In genomic region chr16:93670466-93670865, GRCm38 (mm10) we compare ENCODE assay signal across 18 mouse cellular contexts. TPM values are rescaled to one million over a fixed set of nuclear protein-coding genes. Genes with fewer than 3 reads are reported as not detected.
DNase-seq lines count a peak whose midpoint lies in the region; ATAC-seq and TF ChIP-seq lines count a peak whose summit lies in the region.
"Not testable (repeated sequence)": the region's sequence is repeated elsewhere in the genome, so short reads cannot be mapped to it uniquely, and the experiment has no call there.
"Had no signal": no experiment of that assay in that cellular context is flagged by ENCODE, and none has a peak within 500 bp of the region (broad histone marks: within the 10 kb centered on the region; RNA-seq: fewer than 3 reads in every experiment).

No protein-coding gene starts in this region.

- TF ChIP-seq EP300 in stomach, postnatal 0 days (optimal IDR thresholded peaks at IDR 0.05), result not testable (repeated sequence)

- not testable (repeated sequence) for H3K9ac ChIP-seq in intestine, embryonic 14.5 days (ENCODE audit: low read length); stomach, postnatal 0 days (ENCODE audit: low read length)

- WGBS in intestine, embryonic 14.5 days, result 35% methylated on average over 4 of the region's 4 CpGs
- WGBS in stomach, postnatal 0 days, result 33% methylated on average over 4 of the region's 4 CpGs

- not testable (repeated sequence) for H3K36me3 ChIP-seq in intestine, embryonic 14.5 days (ENCODE audit: control insufficient read depth, insufficient read depth, low read length); stomach, postnatal 0 days (ENCODE audit: control insufficient read depth, insufficient read depth, low read length)

- DNase-seq in R1 (ENCODE audit: low read depth, low spot score), result peak; percentile 53
- DNase-seq in embryo, embryonic 10 days (ENCODE audit: low spot score), result peak; percentile 42
- DNase-seq in embryo, embryonic 11 days, result peak; percentile 16
- DNase-seq in intestine, embryonic 14.5 days (ENCODE audit: low spot score), result peak; percentile 49
- peak; percentile 34 to 47 for DNase-seq in lung, adult 18-20 months
- DNase-seq in lung, postnatal 25 days (ENCODE audit: low spot score), result peak; percentile 9
- DNase-seq in stomach, postnatal 0 days (ENCODE audit: low spot score), result peak; percentile 80

- not testable (repeated sequence) for H3K4me2 ChIP-seq in intestine, embryonic 14.5 days (ENCODE audit: low read length); stomach, postnatal 0 days (replicated peaks; ENCODE audit: low read depth)

- not testable (repeated sequence) for H3K9me3 ChIP-seq in intestine, embryonic 14.5 days (ENCODE audit: control insufficient read depth, low read length); stomach, postnatal 0 days (ENCODE audit: control insufficient read depth, low read length)

- not testable (repeated sequence) for H3K4me3 ChIP-seq in intestine, embryonic 14.5 days (ENCODE audit: low read depth, low read length); stomach, postnatal 0 days (ENCODE audit: low read depth, low read length)

- not testable (repeated sequence) for H3K27me3 ChIP-seq in intestine, embryonic 14.5 days (replicated peaks; ENCODE audit: control insufficient read depth, insufficient read depth, low read length); stomach, postnatal 0 days (ENCODE audit: control insufficient read depth, insufficient read depth, low read length)

- not testable (repeated sequence) for TF ChIP-seq CTCF in stomach, postnatal 0 days (IDR thresholded peaks at IDR 0.05; ENCODE audit: low read depth)

- not testable (repeated sequence) for H3K27ac ChIP-seq in intestine, embryonic 14.5 days (ENCODE audit: low read depth); stomach, postnatal 0 days (replicated peaks)

- H3K4me1 ChIP-seq in intestine, embryonic 14.5 days (replicated peaks; ENCODE audit: control insufficient read depth, insufficient read depth, low read length); stomach, postnatal 0 days (replicated peaks; ENCODE audit: control insufficient read depth, insufficient read depth): not testable (repeated sequence)

- ATAC-seq in intestine, embryonic 14.5 days (replicated peaks; ENCODE audit: low FRiP score, low TSS enrichment, low read depth), result not testable (repeated sequence)
- ATAC-seq in stomach, postnatal 0 days (ENCODE audit: low FRiP score, low TSS enrichment), result peak; percentile 77; the same call in 1 of the 2 replicates

RNA-seq across cellular contexts. Expression of gene Cbr3, which starts 12.5 kb away (rescaled TPM):
- 1.7 and 1.9 TPM in 2 replicates for polyA plus RNA-seq in intestine, embryonic 14.5 days (2014; fragmentation: Nextera tagmentation; extraction: Ambion mirVana)
- polyA plus RNA-seq in stomach, postnatal 0 days (2015; fragmentation: Nextera tagmentation; extraction: Ambion mirVana), result 208 and 229 TPM in 2 replicates
- polyA plus RNA-seq: activated CD4-positive, CD25-positive, alpha-beta regulatory T cell, adult 4 months; erythroblast, embryonic 14.5 days; G1E had no signal

RNA-seq across cellular contexts. Expression of gene Dop1b, which starts 41.2 kb away (rescaled TPM):
- 13.4 and 15.6 TPM in 2 replicates for polyA plus RNA-seq in intestine, embryonic 14.5 days (2014; fragmentation: Nextera tagmentation; extraction: Ambion mirVana)
- 20.1 and 20.9 TPM in 2 replicates for polyA plus RNA-seq in stomach, postnatal 0 days (2015; fragmentation: Nextera tagmentation; extraction: Ambion mirVana)

RNA-seq across cellular contexts. Expression of gene Gm5678, which starts 42.6 kb away (rescaled TPM):
- 0.19 TPM in 1 of 2 replicates, not detected in the other for polyA plus RNA-seq in intestine, embryonic 14.5 days (2014; fragmentation: Nextera tagmentation; extraction: Ambion mirVana)
- 7.7 and 8.0 TPM in 2 replicates for polyA plus RNA-seq in stomach, postnatal 0 days (2015; fragmentation: Nextera tagmentation; extraction: Ambion mirVana)
- polyA plus RNA-seq: C2C12; embryonic facial prominence, embryonic 11.5 days; embryonic facial prominence, embryonic 13.5 days; embryonic facial prominence, embryonic 15.5 days; erythroblast, embryonic 14.5 days; forebrain, embryonic 10.5 days; forebrain, embryonic 12.5 days; forebrain, embryonic 14.5 days; forebrain, embryonic 16.5 days; G1E had no signal

Comparison
In these comparisons a context has a peak if more than half of its experiments do, and no peak if none do; other contexts are left out.
1. DNase-seq: peak in every context shown above with its lines; median percentile 80 in stomach, postnatal 0 days; 53 in R1; 49 in intestine, embryonic 14.5 days; 42 in embryo, embryonic 10 days; 40 in lung, adult 18-20 months; 16 in embryo, embryonic 11 days; 9 in lung, postnatal 25 days.
2. RNA of gene Cbr3, which starts 12.5 kb away (polyA plus RNA-seq): 208 to 229 TPM in stomach, postnatal 0 days; 1.7 to 1.9 TPM in intestine, embryonic 14.5 days; every median in the first group is over 10 times any median in the second.